Mouse (Mus musculus) retina, postnatal 1 day (tissue): ENCODE measurements around the gene Gnl1.
A peak's percentile ranks its signal among the peaks of the same experiment; 100 is the strongest.
"Not testable (repeated sequence)": the region's sequence is repeated elsewhere in the genome, so short reads cannot be mapped to it uniquely, and the experiment has no call there.

Experiments used
- DNase-seq: peaks from one replicate; pipeline ENCODE4 v3.0.0-alpha.2; 2012

The Gnl1 gene

GRCm38 (mm10) chr17:36027663-36028062, 48.0 kb downstream of the Gnl1 start:
- DNase-seq = no peak

- no peak for DNase-seq
These were observed 49.4 kb downstream of the Gnl1 start for GRCm38 (mm10) chr17:36028879-36029619.

GRCm38 (mm10) chr17:36030046-36030702, 50.5 kb downstream of the Gnl1 start:
- DNase-seq = not testable (repeated sequence)

- peak; percentile 28 for DNase-seq
These were observed 51.3 kb downstream of the Gnl1 start for GRCm38 (mm10) chr17:36030703-36031582.

GRCm38 (mm10) chr17:36031583-36032331, 52.1 kb downstream of the Gnl1 start:
- DNase-seq = peak; percentile 55

- DNase-seq = peak; percentile 57
These were observed 52.8 kb downstream of the Gnl1 start, which contains the start of gene H2-T23 for GRCm38 (mm10) chr17:36032351-36032875. TSS of gene H2-T23 (minus strand) at chr17:36032855.

- DNase-seq = not testable (repeated sequence)
These were observed 54.9 kb downstream of the Gnl1 start for GRCm38 (mm10) chr17:36034524-36034923.

- DNase-seq = peak; percentile 46
These were observed 55.5 kb downstream of the Gnl1 start for GRCm38 (mm10) chr17:36035010-36035638.

GRCm38 (mm10) chr17:36036126-36036525, 56.5 kb downstream of the Gnl1 start:
- not testable (repeated sequence) for DNase-seq
